Mouse (Mus musculus) lung, adult 2 months (tissue): Measurements from ENCODE around the gene Helb. TPM values are rescaled to one million over a fixed set of nuclear protein-coding genes. Genes with fewer than 3 reads are reported as not detected.

Source experiments
- DNase-seq: peaks from one replicate; pipeline ENCODE4 v3.0.0; 2022
- H3K4me1 ChIP-seq: fragments of 200-500 bp; 2 replicates; pipeline ENCODE4 v1.6.1; 2011; ENCODE audit warnings: low read length; ENCODE audit not compliant: control insufficient read depth, insufficient read depth
- H3K4me3 ChIP-seq: fragments of 200-500 bp; replicated peaks from 2 replicates; pipeline ENCODE3; 2011; ENCODE audit warnings: low read depth, mild to moderate bottlenecking, control low read depth, low read length; ENCODE audit errors: extremely low read depth
- CTCF ChIP-seq: fragments of 200-500 bp; IDR thresholded peaks from 2 replicates; pipeline ENCODE4 v1.5.1; 2011; ENCODE audit warnings: mild to moderate bottlenecking, low read length, control low read depth; ENCODE audit not compliant: insufficient read depth
- POLR2A ChIP-seq: fragments of 200-500 bp; IDR thresholded peaks from 2 replicates; pipeline ENCODE4 v1.6.1; 2011; ENCODE audit warnings: low read depth, mild to moderate bottlenecking, control low read depth, low read length, borderline replicate concordance; ENCODE audit errors: extremely low read depth
- WGBS: fragments of 180-500 bp; shearing (Covaris S2); methylation state at CpG from one replicate; pipeline ENCODE4 v1.1.7; 2018; 5-methylcytosine and 5-hydroxymethylcytosine counted together
- polyA plus RNA-seq: library from polyadenylated mRNA; depleted of rRNA; stranded (reverse); fragments of >200 nt; gene quantifications from 2 replicates; pipeline ENCODE4 v1.2.3, GENCODE M21; 2012

The Helb gene
- polyA plus RNA-seq, 1 experiment = 5.8 TPM

DNA sequence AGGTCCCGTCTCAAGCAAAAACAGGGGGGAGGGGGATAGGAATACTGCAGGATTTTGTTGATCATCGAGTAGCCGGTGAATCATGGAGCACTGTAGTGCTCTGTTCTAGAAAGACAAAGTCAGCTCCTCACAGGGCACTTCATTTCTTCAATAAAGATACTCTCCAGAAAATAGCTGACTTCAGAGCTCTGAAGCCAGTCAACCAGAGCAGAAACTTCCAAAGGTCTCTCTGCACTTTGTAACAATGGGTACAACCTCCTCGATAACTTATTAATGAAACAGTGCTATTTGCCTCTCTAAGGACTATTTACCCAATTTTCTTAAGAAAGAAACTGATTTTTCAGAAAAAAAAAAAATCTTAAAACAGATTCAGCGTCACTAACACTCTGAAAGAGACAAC is 17.1 kb downstream of the Helb start:
- no peak for DNase-seq
- no peak for TF ChIP-seq POLR2A
- TF ChIP-seq CTCF = no peak
- Histone ChIP-seq H3K4me1 (no peaks in the 10 kb centered on the region), H3K4me3 (no peak overlapping the region)
- WGBS = 94% methylated on average over 5 of the region's 5 CpGs

DNA sequence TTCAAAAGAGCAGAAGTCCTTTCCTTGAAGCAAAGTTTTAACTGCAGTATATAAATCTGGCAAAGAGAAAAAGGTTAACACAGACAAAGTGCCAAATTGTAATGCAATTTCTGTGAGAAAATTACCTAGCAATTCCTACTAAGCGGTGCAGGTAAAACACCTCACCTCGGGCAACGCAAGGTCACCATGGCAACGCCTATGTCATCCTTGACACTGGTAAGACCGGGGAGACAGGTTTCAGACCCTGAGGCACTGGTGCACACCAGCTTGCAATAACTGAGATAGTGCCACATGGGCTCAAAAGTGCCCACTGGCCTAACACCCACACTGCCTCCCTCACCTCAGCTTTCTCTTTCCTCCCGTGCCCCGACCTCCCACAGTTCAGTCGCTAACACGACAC is 17.7 kb downstream of the Helb start:
- 85% methylated on average over 9 of the region's 9 CpGs for WGBS

DNA sequence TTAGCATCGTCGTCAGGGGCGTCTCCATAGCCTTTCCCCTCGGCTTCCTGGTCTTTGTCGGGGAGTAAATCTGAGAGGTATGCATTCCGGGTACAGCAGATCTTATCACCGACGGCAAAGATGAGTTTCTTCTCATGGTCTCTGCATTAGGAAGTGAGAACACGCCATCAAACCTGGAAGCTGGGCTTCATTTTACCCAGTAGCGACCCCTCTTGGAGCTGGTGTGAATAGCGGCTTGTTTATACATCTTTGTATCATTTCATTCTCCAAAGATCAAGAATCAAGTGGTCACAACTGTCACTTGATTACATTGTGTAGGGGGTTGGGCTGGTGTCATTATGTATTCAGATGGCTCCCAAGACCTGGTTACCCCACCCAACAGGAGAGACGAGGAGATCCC is 20.2 kb downstream of the Helb start:
- DNase-seq = no peak
- H3K4me1 ChIP-seq = no peaks in the 10 kb centered on the region
- 91% methylated on average over 12 of the region's 12 CpGs for WGBS
- H3K4me3 ChIP-seq = no peak overlapping the region
- no peak for TF ChIP-seq CTCF

More for the DNA sequence above, 17.7 kb downstream of the Helb start:
- TF ChIP-seq CTCF (no peak), POLR2A (no peak)
- Histone ChIP-seq H3K4me1 (no peaks in the 10 kb centered on the region), H3K4me3 (no peak overlapping the region)
- no peak for DNase-seq

DNA sequence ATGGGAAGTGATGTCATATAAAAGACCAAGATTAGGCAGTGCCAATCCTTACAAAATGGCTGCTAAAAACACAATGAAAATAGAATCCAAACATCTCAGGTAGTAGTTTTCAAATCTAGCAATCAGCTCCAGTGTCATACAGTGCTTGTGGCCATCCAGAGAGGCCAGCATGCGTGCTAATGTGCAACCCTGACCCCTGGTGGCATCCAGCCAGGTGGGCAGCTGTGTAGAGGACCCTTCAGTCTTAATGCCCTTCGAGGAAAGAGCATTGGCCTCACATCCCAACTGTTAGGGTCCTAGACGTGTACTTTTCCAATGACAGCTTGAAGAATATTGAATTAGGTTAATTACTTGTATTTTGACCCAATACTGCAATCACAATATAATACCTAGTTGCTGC is 34.9 kb downstream of the Helb start:
- TF ChIP-seq POLR2A (no peak), CTCF (no peak)
- 80% methylated on average over 3 of the region's 3 CpGs for WGBS
- no peak overlapping the region for H3K4me3 ChIP-seq
- H3K4me1 ChIP-seq = no peaks in the 10 kb centered on the region
- DNase-seq = no peak

DNA sequence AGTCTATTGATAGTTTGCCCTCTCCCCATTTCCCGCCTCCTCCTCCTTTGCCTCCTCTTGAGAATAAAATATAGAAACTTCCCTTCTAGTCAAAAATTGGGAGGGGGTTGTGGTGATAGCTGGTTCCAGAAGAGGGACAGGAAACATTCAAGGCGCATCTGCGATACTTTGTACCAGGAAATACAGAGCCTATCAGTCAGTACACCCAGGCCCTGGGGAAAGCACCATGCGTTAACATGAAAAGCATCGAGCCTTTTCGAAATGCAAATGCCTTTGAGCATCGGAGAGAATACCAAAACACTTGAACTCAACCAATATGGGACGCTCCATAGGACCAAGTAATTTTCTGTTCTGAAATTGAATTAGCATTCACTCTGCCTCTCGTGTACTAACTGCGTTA is 46.5 kb downstream of the Helb start:
- no peaks in the 10 kb centered on the region for H3K4me1 ChIP-seq
- H3K4me3 ChIP-seq = no peak overlapping the region
- TF ChIP-seq POLR2A (no peak), CTCF (no peak)
- no peak for DNase-seq
- WGBS = 93% methylated on average over 10 of the region's 10 CpGs

DNA sequence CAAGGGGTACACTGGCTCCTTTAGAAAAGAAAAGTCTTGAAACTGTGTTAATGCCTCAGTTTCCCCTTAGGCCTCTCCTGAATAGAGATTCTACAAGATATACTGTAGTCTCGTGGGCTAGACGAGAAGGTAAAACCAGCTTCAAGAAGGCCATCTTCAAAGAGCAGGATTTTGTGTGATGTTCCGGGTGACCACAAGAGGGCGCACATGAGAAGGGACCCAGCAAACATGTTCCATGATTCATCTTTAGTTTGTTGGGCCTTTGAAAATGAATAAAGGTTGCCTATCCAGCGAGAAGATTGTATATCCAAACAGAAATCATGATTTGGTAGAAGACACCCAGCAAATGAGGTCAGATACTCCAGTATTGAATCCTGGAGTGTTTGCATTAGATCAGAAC is 48.4 kb downstream of the Helb start:
- H3K4me3 ChIP-seq = no peak overlapping the region
- peak; percentile 70 for TF ChIP-seq CTCF
- no peak for TF ChIP-seq POLR2A
- H3K4me1 ChIP-seq = no peaks in the 10 kb centered on the region
- WGBS = 20% methylated on average over 5 of the region's 5 CpGs
- DNase-seq = peak; percentile 38

DNA sequence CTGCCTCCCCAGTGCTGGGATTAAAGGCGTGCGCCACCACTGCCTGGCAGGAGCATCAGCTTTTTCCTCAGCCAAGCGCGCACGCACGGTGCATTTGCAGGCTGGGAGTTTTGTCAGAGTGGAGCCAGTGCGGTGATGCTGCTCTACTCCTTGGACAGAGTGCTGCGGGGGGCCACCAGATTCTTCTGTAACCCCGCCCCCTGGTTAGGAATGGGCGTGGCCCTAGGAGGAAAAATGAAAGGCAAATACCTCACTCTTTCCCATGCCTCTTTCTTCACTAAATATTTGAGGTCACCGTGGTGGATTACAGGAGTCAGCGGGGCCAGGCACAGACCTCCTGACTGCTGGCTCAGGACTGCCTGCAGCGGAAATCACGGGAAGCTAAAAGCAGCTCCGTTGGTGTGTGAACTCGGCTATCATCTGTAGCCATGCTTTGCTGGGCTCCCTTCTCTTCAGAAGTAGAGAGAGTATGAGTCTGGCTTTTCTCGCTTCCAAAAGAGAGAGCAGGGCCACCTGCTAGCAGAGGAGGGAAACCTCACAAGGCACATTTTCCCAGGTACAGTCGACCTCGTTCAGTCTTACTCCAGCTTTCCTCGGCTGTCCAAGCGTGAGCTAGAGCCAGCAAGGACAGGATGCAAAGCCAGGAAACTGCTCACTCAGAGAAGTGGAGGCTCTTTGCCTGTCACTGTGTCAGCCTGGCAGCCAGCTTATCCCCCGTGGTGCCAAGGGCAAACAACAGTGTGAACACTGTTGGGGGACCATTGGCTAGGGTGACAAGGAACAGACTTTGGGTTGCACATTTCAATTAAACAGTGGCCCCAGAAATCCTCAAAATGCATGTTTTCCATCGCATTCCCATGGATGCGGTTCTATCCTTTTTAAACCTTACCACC is 51.3 kb downstream of the Helb start:
- Histone ChIP-seq H3K4me1 (no peaks in the 10 kb centered on the region), H3K4me3 (no peak overlapping the region)
- WGBS = 61% methylated on average over 24 of the region's 24 CpGs
- no peak for TF ChIP-seq CTCF
- no peak for TF ChIP-seq POLR2A
- DNase-seq = no peak

DNA sequence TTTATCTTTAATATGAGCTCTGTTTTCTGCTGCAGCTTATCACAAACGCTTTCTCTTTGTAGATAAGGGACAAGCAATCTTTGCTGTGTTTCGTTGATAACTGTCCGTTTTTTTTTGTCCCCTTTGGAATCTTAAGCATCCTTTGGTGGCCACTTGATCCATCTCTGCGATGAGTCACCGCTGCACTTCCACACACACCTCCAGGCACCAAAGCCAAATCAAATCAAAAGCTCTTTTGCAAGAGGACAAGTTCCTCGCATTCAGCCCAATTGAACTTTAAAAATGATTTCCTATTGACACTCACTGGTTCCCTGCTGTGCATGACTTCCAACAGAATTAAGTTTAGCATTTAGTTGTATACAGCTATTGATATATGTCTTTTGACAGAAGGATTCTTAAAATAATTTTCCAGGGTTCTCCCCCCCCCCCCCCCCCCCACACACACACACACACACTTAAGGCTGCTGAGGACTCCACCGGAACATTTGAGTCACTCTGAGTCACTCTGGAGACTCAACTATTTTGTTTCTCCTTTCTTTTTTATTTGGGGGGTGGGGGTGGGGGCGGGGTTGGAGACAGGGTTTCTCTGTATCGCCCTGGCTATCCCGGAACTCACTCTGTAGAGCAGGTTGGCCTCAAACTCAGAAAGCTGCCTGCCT is 52.1 kb downstream of the Helb start:
- no peak for TF ChIP-seq POLR2A
- TF ChIP-seq CTCF = no peak
- 49% methylated on average over 10 of the region's 10 CpGs for WGBS
- H3K4me3 ChIP-seq = no peak overlapping the region
- no peaks in the 10 kb centered on the region for H3K4me1 ChIP-seq
- DNase-seq = no peak

DNA sequence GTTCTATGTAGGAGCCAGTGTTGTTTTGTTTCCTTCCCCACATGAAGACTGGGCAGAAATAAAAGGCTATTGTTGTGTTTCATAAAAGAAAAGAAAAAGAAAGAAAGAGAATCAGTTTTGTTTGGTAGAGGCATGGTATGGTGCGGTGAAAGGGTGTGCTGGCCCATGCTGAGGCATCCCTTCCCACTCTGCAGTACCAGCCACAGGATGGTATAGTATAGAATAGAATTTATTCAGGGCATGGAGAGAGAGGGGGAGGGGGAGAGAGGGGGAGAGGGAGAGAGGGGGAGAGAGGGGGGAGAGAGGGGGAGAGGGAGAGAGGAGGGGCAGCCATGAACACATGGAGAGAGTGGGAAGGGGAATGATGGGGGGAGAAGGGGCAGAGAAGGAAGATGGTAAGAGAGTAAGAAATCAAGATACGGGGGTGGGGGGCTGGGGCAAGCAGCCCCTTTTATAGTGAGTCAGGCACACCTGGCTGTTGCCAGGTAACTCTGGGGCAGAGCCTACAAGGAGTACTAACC is 68.0 kb downstream of the Helb start:
- TF ChIP-seq POLR2A = no peak
- no peak for TF ChIP-seq CTCF

More for the DNA sequence above, 68.0 kb downstream of the Helb start:
- Histone ChIP-seq H3K4me1 (no peaks in the 10 kb centered on the region), H3K4me3 (no peak overlapping the region)
- DNase-seq = no peak
- WGBS = 87% methylated on average over 2 of the region's 2 CpGs
